Mouse (Mus musculus) brain, embryonic 14.5 days (tissue): Measurements from ENCODE around the gene Psmg3.

ENCODE experiments used
- CTCF ChIP-seq: fragments of 200-500 bp; IDR thresholded peaks from 2 replicates; pipeline ENCODE4 v1.5.1; 2012; ENCODE audit warnings: inconsistent platforms, mild to moderate bottlenecking, moderate library complexity, borderline replicate concordance; ENCODE audit not compliant: insufficient read depth, insufficient read length; ENCODE audit errors: extremely low read depth
- POLR2A ChIP-seq: fragments of 200-500 bp; IDR thresholded peaks from 2 replicates; pipeline ENCODE4 v1.6.1; 2012; ENCODE audit warnings: mild to moderate bottlenecking, inconsistent platforms, borderline replicate concordance; ENCODE audit not compliant: poor library complexity, insufficient read depth, insufficient read length, severe bottlenecking; ENCODE audit errors: extremely low read depth

- no peak for TF ChIP-seq POLR2A
- no peak for TF ChIP-seq CTCF
These were observed 22.6 kb downstream of the Psmg3 start for GRCm38 (mm10) chr5:139804107-139804551.
